Mouse (Mus musculus) cerebellum, adult (tissue): ENCODE results near the gene Hapln3.

Source experiments
- ATAC-seq: cut with Nextera tagmentation; 2 replicates; pipeline ENCODE4 v1.9.2; 2017; ENCODE audit warnings: mild to moderate bottlenecking, moderate library complexity, mixed read lengths; ENCODE audit not compliant: insufficient number of reproducible peaks, low FRiP score, low TSS enrichment

The Hapln3 gene

DNA sequence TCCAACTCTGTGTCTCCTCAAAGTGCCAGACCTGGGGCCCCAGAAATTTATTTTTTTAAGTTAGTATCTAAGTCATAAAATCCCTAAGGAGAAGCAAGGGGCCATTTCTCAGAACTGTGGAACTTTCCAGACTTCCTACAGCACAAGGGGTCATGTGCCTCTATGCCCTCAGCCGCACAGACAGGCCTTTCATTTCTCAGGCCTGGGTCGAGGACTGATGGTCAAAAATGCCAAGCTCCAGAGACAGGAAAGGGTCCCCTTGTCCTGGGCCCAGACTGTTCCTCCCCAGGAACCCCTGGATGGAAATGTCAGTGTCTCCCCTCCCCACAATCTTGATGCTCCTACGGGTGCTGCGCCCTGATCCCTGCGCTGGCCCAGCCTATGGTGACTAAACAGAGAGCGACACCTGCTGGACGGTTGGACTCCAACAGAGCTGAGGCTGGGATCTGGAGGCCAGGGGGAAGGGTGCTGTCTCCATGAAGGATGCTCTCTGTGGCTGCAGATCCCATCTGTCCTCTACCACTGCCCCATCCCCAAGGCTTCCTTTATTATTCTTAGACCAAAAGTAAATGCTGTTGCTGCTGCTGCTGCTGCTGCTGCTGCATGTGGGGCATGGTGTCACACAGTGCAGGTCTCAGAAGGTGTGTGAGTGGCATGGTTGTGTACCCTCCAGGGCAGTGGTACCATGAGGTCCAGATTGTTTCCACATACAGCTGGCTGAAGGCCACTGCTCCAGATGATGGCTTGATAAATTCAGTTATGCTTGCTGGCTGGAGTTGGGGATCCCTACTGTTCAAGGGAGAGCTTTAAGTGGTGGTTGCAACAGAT lies 50.0 kb downstream of the Hapln3 start:
- peak; percentile 56; the same call in 1 of the 2 replicates for ATAC-seq

DNA sequence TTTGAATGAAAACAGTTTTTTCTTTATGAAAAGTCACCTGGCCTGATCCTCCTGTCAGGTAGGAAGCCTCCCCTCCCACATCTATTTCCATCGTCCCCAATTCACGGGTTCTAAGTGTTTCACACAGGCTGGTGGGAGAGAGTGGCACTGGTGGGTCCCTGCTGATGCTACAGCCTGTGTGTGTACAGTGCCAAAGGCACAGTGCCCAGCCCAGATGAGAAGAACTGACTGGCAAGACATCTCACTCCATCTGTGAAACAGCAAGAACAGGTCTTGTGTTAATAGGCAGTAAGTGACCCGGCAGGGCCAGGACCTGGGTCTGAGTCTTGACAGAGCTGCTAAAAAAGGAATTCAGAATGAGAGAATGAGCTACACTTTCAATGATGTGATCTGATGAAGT lies 51.6 kb downstream of the Hapln3 start:
- ATAC-seq = no peak

DNA sequence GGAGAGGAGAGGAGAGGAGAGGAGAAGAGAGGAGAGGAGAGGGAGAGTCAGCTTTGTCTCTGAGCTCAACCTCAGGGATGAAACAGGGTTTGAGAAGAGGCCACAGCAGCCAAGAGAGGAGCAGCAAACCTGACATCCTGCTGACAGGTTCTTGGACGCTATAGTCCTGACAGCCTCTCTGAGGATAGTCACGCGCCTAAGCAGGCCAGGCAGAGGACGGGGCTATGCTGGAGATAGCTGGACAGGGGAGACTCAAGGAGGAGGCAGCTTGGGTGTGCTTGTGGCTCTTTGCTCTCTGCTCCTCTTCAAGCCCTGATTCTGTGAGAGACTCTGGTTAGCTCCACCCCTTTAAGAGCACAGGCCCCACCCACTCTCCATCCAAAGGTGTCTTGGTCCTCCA lies 62.6 kb downstream of the Hapln3 start:
- no peak for ATAC-seq

DNA sequence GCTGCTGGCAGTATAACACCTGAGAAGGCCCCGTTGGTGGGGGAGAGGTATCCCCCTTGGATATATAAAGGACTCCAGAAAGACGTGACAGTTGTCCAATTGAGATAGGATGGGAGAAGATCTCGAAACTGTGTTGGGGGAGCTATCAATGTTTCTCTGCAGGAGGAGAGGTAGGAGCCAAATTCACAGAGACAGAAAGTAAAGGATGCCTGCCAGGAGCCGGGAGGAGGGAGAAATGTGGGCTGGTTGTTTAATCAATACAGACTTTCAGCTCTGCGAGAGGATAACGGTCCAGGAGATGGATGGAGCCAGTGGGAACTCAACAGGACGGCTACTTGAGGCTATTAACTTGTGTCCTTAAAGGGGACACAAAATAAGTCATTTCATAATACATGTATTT lies 63.4 kb downstream of the Hapln3 start:
- ATAC-seq = no peak
